Mouse (Mus musculus): ENCODE results near the gene Sema4d.

GRCm38 (mm10) chr13:51716350-51717263 lies 76.9 kb downstream of the Sema4d start:
- TF ChIP-seq EP300 (IDR thresholded peaks at IDR 0.05; ENCODE audit: low read depth) (no peak), CTCF (IDR thresholded peaks at IDR 0.05; ENCODE audit: low read depth) (no peak)

Data from liver, postnatal 0 days (tissue).